Mouse (Mus musculus): ENCODE results near the gene St6gal1.

St6gal1 gene

GRCm38 (mm10) chr16:23274606-23275310, 50.2 kb downstream of the St6gal1 start:
- peak; percentile 84 for DNase-seq (ENCODE audit: low read depth)

GRCm38 (mm10) chr16:23275661-23276060, 51.1 kb downstream of the St6gal1 start:
- DNase-seq (ENCODE audit: low read depth) = no peak

GRCm38 (mm10) chr16:23279879-23280741, 55.6 kb downstream of the St6gal1 start:
- DNase-seq (ENCODE audit: low read depth) = peak; percentile 98

- no peak for DNase-seq (ENCODE audit: low read depth)
Observed at GRCm38 (mm10) chr16:23280742-23281090, 56.2 kb downstream of the St6gal1 start.

- DNase-seq (ENCODE audit: low read depth) = peak; percentile 65
Observed at GRCm38 (mm10) chr16:23282241-23282640, 57.7 kb downstream of the St6gal1 start.

- DNase-seq (ENCODE audit: low read depth) = peak; percentile 50
Observed at GRCm38 (mm10) chr16:23282941-23283340, 58.4 kb downstream of the St6gal1 start.

- no peak for DNase-seq (ENCODE audit: low read depth)
Observed at GRCm38 (mm10) chr16:23283677-23284076, 59.1 kb downstream of the St6gal1 start.

- DNase-seq (ENCODE audit: low read depth) = no peak
Observed at GRCm38 (mm10) chr16:23284470-23285394, 60.2 kb downstream of the St6gal1 start.

GRCm38 (mm10) chr16:23286380-23287097, 62.0 kb downstream of the St6gal1 start:
- no peak for DNase-seq (ENCODE audit: low read depth)

- no peak for DNase-seq (ENCODE audit: low read depth)
Observed at GRCm38 (mm10) chr16:23287312-23288040, 62.9 kb downstream of the St6gal1 start.

GRCm38 (mm10) chr16:23288103-23288502, 63.6 kb downstream of the St6gal1 start:
- no peak for DNase-seq (ENCODE audit: low read depth)

- no peak for DNase-seq (ENCODE audit: low read depth)
Observed at GRCm38 (mm10) chr16:23289424-23289823, 64.9 kb downstream of the St6gal1 start.

- no peak for DNase-seq (ENCODE audit: low read depth)
Observed at GRCm38 (mm10) chr16:23290171-23290570, 65.6 kb downstream of the St6gal1 start.

- DNase-seq (ENCODE audit: low read depth) = no peak
Observed at GRCm38 (mm10) chr16:23291521-23291920, 67.0 kb downstream of the St6gal1 start.

GRCm38 (mm10) chr16:23294236-23294635, 69.7 kb downstream of the St6gal1 start:
- no peak for DNase-seq (ENCODE audit: low read depth)

- DNase-seq (ENCODE audit: low read depth) = no peak
Observed at GRCm38 (mm10) chr16:23294747-23295146, 70.2 kb downstream of the St6gal1 start.

GRCm38 (mm10) chr16:23295720-23296119, 71.2 kb downstream of the St6gal1 start:
- DNase-seq (ENCODE audit: low read depth) = no peak

GRCm38 (mm10) chr16:23296721-23297120, 72.2 kb downstream of the St6gal1 start:
- DNase-seq (ENCODE audit: low read depth) = no peak

- DNase-seq (ENCODE audit: low read depth) = no peak
Observed at GRCm38 (mm10) chr16:23298441-23298840, 73.9 kb downstream of the St6gal1 start.

GRCm38 (mm10) chr16:23298911-23299310, 74.4 kb downstream of the St6gal1 start:
- no peak for DNase-seq (ENCODE audit: low read depth)

Measured in 416B (cell line).